Mouse (Mus musculus): Measurements from ENCODE around the gene Rgs10. TPM values are rescaled to one million over a fixed set of nuclear protein-coding genes. Genes with fewer than 3 reads are reported as not detected.

Gene Rgs10
- polyA plus RNA-seq, 1 experiment from 2014 or later, result 5.9 TPM

DNA sequence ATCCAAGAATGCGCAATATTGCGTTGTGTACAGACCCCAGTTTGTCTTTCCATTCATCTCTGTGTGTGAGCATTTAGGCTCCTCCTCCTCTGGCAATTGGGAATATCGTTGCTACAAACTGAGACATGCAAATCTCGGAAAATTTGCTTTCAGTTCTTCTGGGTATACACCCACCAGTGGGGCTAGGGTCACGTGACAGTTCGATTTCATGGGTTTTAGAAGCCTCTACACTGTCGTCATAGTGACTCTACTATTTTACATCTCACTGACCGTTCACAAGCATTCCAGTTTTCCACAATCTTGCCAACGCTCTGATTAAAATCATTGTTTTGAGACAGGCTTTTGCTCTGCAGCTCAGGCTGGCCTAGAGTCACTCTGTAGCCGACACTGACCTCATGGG lies 14.0 kb upstream of the Rgs10 start:
- H3K9me3 ChIP-seq, result no peaks in the 10 kb centered on the region
- no peaks in the 10 kb centered on the region; the same call in 1 of the 2 replicates for H3K27me3 ChIP-seq (ENCODE audit: poor library complexity, severe bottlenecking)
- WGBS, result 84% methylated on average over 10 of the region's 10 CpGs
- no peak overlapping the region for H3K27ac ChIP-seq
- 0 out of 2 replicates have a peak, but pooled peaks cover 5% of the 10 kb centered on the region for H3K4me1 ChIP-seq
- H3K4me3 ChIP-seq, result no peak overlapping the region
- H3K36me3 ChIP-seq (replicated peaks), result peaks cover 7% of the 10 kb centered on the region
- no peak for DNase-seq (ENCODE audit: extremely low spot score, low spot score)

GRCm38 (mm10) chr7:128422491-128422890 lies 3.9 kb upstream of the Rgs10 start:
- Histone ChIP-seq H3K27me3 (ENCODE audit: poor library complexity, severe bottlenecking) (peaks cover 61% of the 10 kb centered on the region), H3K4me3 (no peak overlapping the region), H3K36me3 (replicated peaks) (no peaks in the 10 kb centered on the region), H3K4me1 (peaks cover 23% of the 10 kb centered on the region), H3K27ac (no peak overlapping the region), H3K9me3 (no peaks in the 10 kb centered on the region)
- WGBS, result 85% methylated on average over 3 of the region's 3 CpGs
- no peak for DNase-seq (ENCODE audit: extremely low spot score, low spot score)

DNA sequence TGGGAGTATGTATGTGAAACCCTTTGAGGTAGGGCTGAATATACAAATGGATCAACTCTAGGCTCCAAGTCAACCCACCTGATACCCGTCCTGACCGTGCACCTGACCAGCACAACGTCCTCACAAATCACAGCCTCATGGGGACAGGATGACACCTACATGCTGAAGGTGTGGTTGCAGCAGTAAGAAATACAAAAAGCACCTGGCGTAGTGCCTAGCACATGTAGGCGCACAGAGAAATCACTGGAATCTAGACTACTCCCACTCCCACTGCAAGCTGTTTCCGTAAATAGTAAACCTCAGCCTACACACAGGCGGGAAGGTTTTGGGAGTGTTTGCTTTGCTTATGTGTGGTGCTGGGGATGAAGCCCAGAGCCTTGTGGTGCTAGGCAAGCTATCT lies 3.1 kb upstream of the Rgs10 start:
- Histone ChIP-seq H3K4me1 (peaks cover 31% of the 10 kb centered on the region), H3K9me3 (no peaks in the 10 kb centered on the region), H3K27ac (no peak overlapping the region), H3K36me3 (replicated peaks) (no peaks in the 10 kb centered on the region), H3K27me3 (ENCODE audit: poor library complexity, severe bottlenecking) (peaks cover 69% of the 10 kb centered on the region), H3K4me3 (no peak overlapping the region)
- no peak for DNase-seq (ENCODE audit: extremely low spot score, low spot score)
- 92% methylated on average over 7 of the region's 7 CpGs for WGBS

GRCm38 (mm10) chr7:128419690-128420089 lies 1.1 kb upstream of the Rgs10 start:
- Histone ChIP-seq H3K36me3 (replicated peaks) (no peaks in the 10 kb centered on the region), H3K27me3 (ENCODE audit: poor library complexity, severe bottlenecking) (peaks cover 89% of the 10 kb centered on the region), H3K27ac (no peak overlapping the region), H3K9me3 (no peaks in the 10 kb centered on the region), H3K4me3 (no peak overlapping the region), H3K4me1 (peaks cover 32% of the 10 kb centered on the region)
- peak; percentile 27 for DNase-seq (ENCODE audit: extremely low spot score, low spot score)
- WGBS, result 4% methylated on average over 9 of the region's 9 CpGs

DNA sequence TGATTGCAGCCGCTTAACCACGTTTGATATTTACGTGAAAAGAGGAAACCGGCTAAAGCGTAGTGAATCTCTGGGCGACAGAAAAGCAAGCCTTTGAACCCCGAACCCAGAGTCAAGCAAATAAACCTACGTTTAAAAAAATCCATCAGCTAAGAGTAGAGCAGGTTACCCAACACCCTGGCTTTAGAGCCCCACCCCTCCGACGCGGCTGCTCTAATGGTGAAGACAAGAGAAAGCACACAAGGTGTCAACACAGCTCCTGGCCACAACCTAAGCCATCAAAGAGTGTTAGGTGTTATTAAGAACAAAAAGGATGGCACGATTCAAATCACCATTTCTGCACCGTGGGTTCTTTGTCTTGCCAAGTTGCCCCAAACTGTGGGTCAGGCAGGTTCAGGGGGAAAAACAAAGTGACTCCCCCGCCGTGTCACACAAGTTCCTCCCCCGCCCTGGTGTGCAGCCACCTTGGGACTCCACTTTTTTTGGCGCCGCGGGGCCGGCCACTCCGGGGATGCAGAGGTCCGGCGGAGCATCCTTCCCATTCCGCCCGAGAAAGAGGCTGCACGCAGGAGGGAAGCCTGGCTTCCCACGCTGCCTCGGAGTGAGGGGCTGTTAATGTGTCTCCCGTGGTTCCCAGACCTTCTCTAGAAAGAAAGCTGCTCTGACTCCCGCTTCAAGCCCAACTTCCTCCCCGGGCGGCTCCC lies 1.2 kb downstream of the Rgs10 start:
- Histone ChIP-seq H3K9me3 (no peaks in the 10 kb centered on the region), H3K4me3 (peak overlapping the region; percentile 78), H3K27ac (peak overlapping the region; percentile 75), H3K27me3 (ENCODE audit: poor library complexity, severe bottlenecking) (peaks cover 84% of the 10 kb centered on the region), H3K4me1 (peaks cover 32% of the 10 kb centered on the region), H3K36me3 (replicated peaks) (no peaks in the 10 kb centered on the region)
- no peak for DNase-seq (ENCODE audit: extremely low spot score, low spot score)
- WGBS, result 3% methylated on average over 32 of the region's 32 CpGs

GRCm38 (mm10) chr7:128416664-128417063 lies 1.9 kb downstream of the Rgs10 start:
- H3K4me1 ChIP-seq, result peaks cover 32% of the 10 kb centered on the region
- H3K36me3 ChIP-seq (replicated peaks), result no peaks in the 10 kb centered on the region
- no peak overlapping the region for H3K27ac ChIP-seq
- H3K4me3 ChIP-seq, result peak overlapping the region; percentile 78; the same call in 1 of the 2 replicates
- WGBS, result 69% methylated on average over 6 of the region's 6 CpGs
- DNase-seq (ENCODE audit: extremely low spot score, low spot score), result no peak
- no peaks in the 10 kb centered on the region for H3K9me3 ChIP-seq
- peaks cover 79% of the 10 kb centered on the region for H3K27me3 ChIP-seq (ENCODE audit: poor library complexity, severe bottlenecking)

- no peak overlapping the region for H3K27ac ChIP-seq
- H3K27me3 ChIP-seq (ENCODE audit: poor library complexity, severe bottlenecking), result peaks cover 56% of the 10 kb centered on the region
- H3K4me1 ChIP-seq, result peaks cover 27% of the 10 kb centered on the region
- H3K4me3 ChIP-seq, result no peak overlapping the region
- H3K36me3 ChIP-seq (replicated peaks), result no peaks in the 10 kb centered on the region
- no peaks in the 10 kb centered on the region for H3K9me3 ChIP-seq
- WGBS, result 56% methylated on average over 8 of the region's 8 CpGs
- DNase-seq (ENCODE audit: extremely low spot score, low spot score), result no peak
These were observed 4.1 kb downstream of the Rgs10 start for GRCm38 (mm10) chr7:128414433-128414832.

DNA sequence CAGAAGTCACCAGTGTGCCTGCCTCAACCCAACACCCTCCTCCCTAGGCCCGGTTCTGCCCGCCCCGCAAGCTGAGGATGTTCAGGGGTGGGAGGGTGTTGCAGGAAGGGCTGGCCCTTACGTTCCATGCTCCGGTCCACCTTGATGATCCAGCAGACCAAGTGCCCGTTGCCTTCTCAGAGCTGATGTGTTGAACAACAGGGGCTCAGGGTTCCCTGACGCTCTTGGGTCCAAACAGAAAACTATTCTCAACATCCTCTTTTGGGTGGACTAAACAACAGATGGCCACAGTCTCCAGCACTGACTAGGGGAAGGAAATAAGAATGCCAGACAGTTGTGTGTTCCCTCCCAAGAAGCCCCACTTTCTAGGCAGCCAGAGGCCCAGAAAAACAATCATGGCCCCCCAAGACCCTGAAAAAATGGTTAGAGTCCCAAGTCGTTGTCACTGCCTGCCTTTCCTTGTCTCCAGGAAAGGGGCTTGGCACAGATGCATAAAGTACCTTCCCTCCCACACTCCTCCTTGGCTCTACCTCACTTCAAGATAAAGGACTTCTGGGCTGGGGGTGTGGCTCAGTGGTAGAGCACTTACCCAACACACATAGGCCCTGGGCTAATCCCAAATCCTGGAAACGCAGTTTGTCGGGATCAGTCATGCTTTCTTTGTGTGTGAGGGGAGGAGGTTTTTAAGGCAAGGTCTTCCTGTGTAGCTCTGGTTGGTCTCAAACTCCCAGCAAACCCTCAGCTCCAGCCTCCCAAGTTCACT lies 6.3 kb downstream of the Rgs10 start:
- no peak overlapping the region for H3K27ac ChIP-seq
- no peak overlapping the region for H3K4me3 ChIP-seq
- H3K4me1 ChIP-seq, result peaks cover 6% of the 10 kb centered on the region
- WGBS, result 68% methylated on average over 10 of the region's 10 CpGs
- H3K27me3 ChIP-seq (ENCODE audit: poor library complexity, severe bottlenecking), result peaks cover 35% of the 10 kb centered on the region
- H3K9me3 ChIP-seq, result 0 out of 2 replicates have a peak, but pooled peaks cover 3% of the 10 kb centered on the region
- no peaks in the 10 kb centered on the region for H3K36me3 ChIP-seq (replicated peaks)
- DNase-seq (ENCODE audit: extremely low spot score, low spot score), result no peak

GRCm38 (mm10) chr7:128410708-128411413 lies 7.7 kb downstream of the Rgs10 start:
- no peaks in the 10 kb centered on the region for H3K4me1 ChIP-seq
- no peak overlapping the region for H3K27ac ChIP-seq
- DNase-seq (ENCODE audit: extremely low spot score, low spot score), result no peak
- no peaks in the 10 kb centered on the region for H3K36me3 ChIP-seq (replicated peaks)
- peaks cover 21% of the 10 kb centered on the region for H3K27me3 ChIP-seq (ENCODE audit: poor library complexity, severe bottlenecking)
- 0 out of 2 replicates have a peak, but pooled peaks cover 3% of the 10 kb centered on the region for H3K9me3 ChIP-seq
- no peak overlapping the region for H3K4me3 ChIP-seq
- WGBS, result 86% methylated on average over 11 of the region's 11 CpGs

- Histone ChIP-seq H3K4me3 (no peak overlapping the region), H3K36me3 (replicated peaks) (no peaks in the 10 kb centered on the region), H3K9me3 (0 out of 2 replicates have a peak, but pooled peaks cover 3% of the 10 kb centered on the region), H3K4me1 (no peaks in the 10 kb centered on the region), H3K27ac (no peak overlapping the region), H3K27me3 (ENCODE audit: poor library complexity, severe bottlenecking) (no peaks in the 10 kb centered on the region)
- no peak for DNase-seq (ENCODE audit: extremely low spot score, low spot score)
- 95% methylated on average over 5 of the region's 5 CpGs for WGBS
These were observed 10.3 kb downstream of the Rgs10 start for GRCm38 (mm10) chr7:128408265-128408664.

- H3K27me3 ChIP-seq (ENCODE audit: poor library complexity, severe bottlenecking), result no peaks in the 10 kb centered on the region
- no peak overlapping the region for H3K27ac ChIP-seq
- DNase-seq (ENCODE audit: extremely low spot score, low spot score), result no peak
- no peaks in the 10 kb centered on the region for H3K4me1 ChIP-seq
- no peaks in the 10 kb centered on the region for H3K36me3 ChIP-seq (replicated peaks)
- H3K9me3 ChIP-seq, result 0 out of 2 replicates have a peak, but pooled peaks cover 3% of the 10 kb centered on the region
- 90% methylated on average over 6 of the region's 6 CpGs for WGBS
- no peak overlapping the region for H3K4me3 ChIP-seq
These were observed 14.6 kb downstream of the Rgs10 start for GRCm38 (mm10) chr7:128403988-128404387.

- 93% methylated on average over 6 of the region's 6 CpGs for WGBS
- H3K4me1 ChIP-seq, result no peaks in the 10 kb centered on the region
- no peak overlapping the region for H3K4me3 ChIP-seq
- H3K36me3 ChIP-seq (replicated peaks), result no peaks in the 10 kb centered on the region
- no peak overlapping the region for H3K27ac ChIP-seq
- no peak for DNase-seq (ENCODE audit: extremely low spot score, low spot score)
- H3K27me3 ChIP-seq (ENCODE audit: poor library complexity, severe bottlenecking), result no peaks in the 10 kb centered on the region
- 0 out of 2 replicates have a peak, but pooled peaks cover 3% of the 10 kb centered on the region for H3K9me3 ChIP-seq
These were observed 15.0 kb downstream of the Rgs10 start for GRCm38 (mm10) chr7:128403586-128403985.

Measured in forebrain, embryonic 10.5 days (tissue).